Mouse (Mus musculus) neutrophil, adult 59 days (primary cell): ENCODE data around the gene Id4. TPM values are rescaled to one million over a fixed set of nuclear protein-coding genes. Genes with fewer than 3 reads are reported as not detected.

Source experiments
- total RNA-seq, 2 experiments: library from RNA; stranded (reverse); gene quantifications; 1 replicate in 1 of 2; 2 replicates in 1 of 2; pipeline ENCODE4 v1.2.4; 2023

Id4 gene
- under 1 TPM in 1 of 2 experiments, not detected in 1; 0.09 TPM for total RNA-seq

DNA sequence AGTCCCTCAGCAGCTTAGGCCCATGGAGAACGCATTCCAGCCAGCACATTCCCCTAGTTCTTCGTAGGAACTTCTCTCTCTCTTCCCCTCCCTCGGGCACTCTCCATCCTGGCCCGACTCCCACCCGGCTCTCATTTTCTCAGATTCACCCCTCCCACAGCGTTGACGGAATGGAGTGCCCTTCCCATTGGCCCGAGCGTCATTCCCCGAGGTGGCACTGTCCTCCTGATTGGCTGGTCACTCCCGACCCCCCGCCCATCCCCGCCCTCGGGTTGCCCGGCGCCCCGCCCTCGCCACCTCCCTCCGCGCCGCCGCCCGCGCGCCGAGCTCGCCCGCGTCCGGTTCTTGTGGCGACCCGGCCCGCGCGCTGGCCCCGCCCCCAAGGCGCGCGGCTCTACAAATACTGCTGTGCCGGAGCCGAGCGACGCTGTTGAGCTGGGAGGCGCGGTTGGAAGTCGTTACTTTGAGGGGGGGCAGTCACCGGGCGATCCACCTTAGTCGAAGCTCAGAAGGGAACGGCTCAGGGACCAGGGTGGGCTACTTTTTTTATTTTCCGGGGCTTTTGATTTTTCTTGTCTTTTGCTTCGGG is at the start of gene Id4:
Gene Id4, plus strand, starts transcription at position 539 of the 589 bp plus-strand sequence.

